Mouse (Mus musculus): Measurements from ENCODE around the gene Lnp1. TPM values are rescaled to one million over a fixed set of nuclear protein-coding genes. Genes with fewer than 3 reads are reported as not detected.

Lnp1 gene
- total and polyA plus RNA-seq, 3 experiments, result not detected

GRCm38 (mm10) chr16:56884811-56885210, 43.0 kb downstream of the Lnp1 start:
- H3K79me2 ChIP-seq (replicated peaks; ENCODE audit: control insufficient read depth, extremely low read depth, insufficient read depth, poor library complexity, severe bottlenecking), result no peaks in the 10 kb centered on the region
- peaks cover 2 to 20% of the 10 kb centered on the region in 2 experiments for H3K4me1 ChIP-seq (ENCODE audit: control insufficient read depth in 1 of 2, insufficient read depth in 2 of 2)
- peak overlapping the region; percentile 29; the same call in 1 of the 2 replicates for H3K4me2 ChIP-seq (ENCODE audit: insufficient read depth, low read depth, poor library complexity, severe bottlenecking)
- H3K27ac ChIP-seq (ENCODE audit: insufficient read depth, low read depth), result no peak overlapping the region
- in situ Hi-C loops (cut with MboI; ENCODE audit: low pct_ligation_motif_present, low pct_unique_long_range_greater_than_20kb, low sequenced_read_pairs), result no loop called here
- H3K4me3 ChIP-seq (replicated peaks in 1 of 3; ENCODE audit: low read depth in 2 of 3, low read length in 2 of 3, poor library complexity in 1 of 3), result peak overlapping the region in 1 of 3 experiments; percentile 62
- H3K27me3 ChIP-seq (replicated peaks), result no peaks in the 10 kb centered on the region
- TF ChIP-seq PAX5 (IDR thresholded peaks at IDR 0.05; ENCODE audit: low read length), result no peak
- no peak for TF ChIP-seq CTCF (conservative IDR thresholded peaks at IDR 0.05 in 1 of 2, IDR thresholded peaks at IDR 0.05 in 1 of 2; ENCODE audit: low read depth in 2 of 2, low read length in 2 of 2)
- TF ChIP-seq BHLHE40 (IDR thresholded peaks at IDR 0.05; ENCODE audit: low read depth, low read length), result no peak
- TF ChIP-seq MYC (IDR thresholded peaks at IDR 0.05; ENCODE audit: low read depth, low read length), result no peak
- TF ChIP-seq JUND (conservative IDR thresholded peaks at IDR 0.05; ENCODE audit: low read depth, low read length), result no peak
- TF ChIP-seq POLR2AphosphoS2 (IDR thresholded peaks at IDR 0.05; ENCODE audit: low read depth, low read length), result no peak
- no peak for TF ChIP-seq NELFE (IDR thresholded peaks at IDR 0.05; ENCODE audit: low read depth, low read length)
- no peak for TF ChIP-seq SIN3A (IDR thresholded peaks at IDR 0.05; ENCODE audit: low read length)
- no peak for TF ChIP-seq JUN (IDR thresholded peaks at IDR 0.05; ENCODE audit: insufficient read depth, low read depth, low read length)
- no peak for TF ChIP-seq CHD2 (IDR thresholded peaks at IDR 0.05; ENCODE audit: low read length)
- H3K9me3 ChIP-seq (replicated peaks; ENCODE audit: low read length), result no peaks in the 10 kb centered on the region
- dilution Hi-C loops (cut with MboI; ENCODE audit: extremely low pct_ligation_motif_present, extremely low pct_unique_long_range_greater_than_20kb, low sequenced_read_pairs), result no loop called here
- H3K9ac ChIP-seq (ENCODE audit: insufficient read depth, low read depth), result no peak overlapping the region
- DNase-seq (ENCODE audit: extremely low read depth), result no peak
- H3K36me3 ChIP-seq (replicated peaks in 1 of 2; ENCODE audit: control insufficient read depth in 1 of 2, insufficient read depth in 1 of 2, low read length in 1 of 2), result no peaks in the 10 kb centered on the region

GRCm38 (mm10) chr16:56873410-56873809, 54.5 kb downstream of the Lnp1 start:
- Histone ChIP-seq H3K79me2 (replicated peaks; ENCODE audit: control insufficient read depth, extremely low read depth, insufficient read depth, poor library complexity, severe bottlenecking) (no peaks in the 10 kb centered on the region), H3K4me3 (replicated peaks in 1 of 3; ENCODE audit: low read depth in 2 of 3, low read length in 2 of 3, poor library complexity in 1 of 3) (no peak overlapping the region), H3K27ac (ENCODE audit: insufficient read depth, low read depth) (no peak overlapping the region), H3K36me3 (replicated peaks in 1 of 2; ENCODE audit: control insufficient read depth in 1 of 2, insufficient read depth in 1 of 2, low read length in 1 of 2) (no peaks in the 10 kb centered on the region), H3K4me2 (ENCODE audit: insufficient read depth, low read depth, poor library complexity, severe bottlenecking) (no peak overlapping the region; the same call in 1 of the 2 replicates), H3K4me1 (ENCODE audit: control insufficient read depth in 1 of 2, insufficient read depth in 2 of 2) (peaks cover 2 to 11% of the 10 kb centered on the region in 2 experiments; a peak in 3 of 4 replicates), H3K27me3 (replicated peaks) (no peaks in the 10 kb centered on the region), H3K9me3 (replicated peaks; ENCODE audit: low read length) (no peaks in the 10 kb centered on the region), H3K9ac (ENCODE audit: insufficient read depth, low read depth) (no peak overlapping the region)
- no peak for TF ChIP-seq BHLHE40 (IDR thresholded peaks at IDR 0.05; ENCODE audit: low read depth, low read length)
- TF ChIP-seq SIN3A (IDR thresholded peaks at IDR 0.05; ENCODE audit: low read length), result no peak
- peak; percentile 44 for TF ChIP-seq RAD21 (IDR thresholded peaks at IDR 0.05; ENCODE audit: low read depth, low read length)
- peak; percentile 57 for TF ChIP-seq SMC3 (IDR thresholded peaks at IDR 0.05; ENCODE audit: low read depth, low read length)
- TF ChIP-seq MAFK (IDR thresholded peaks at IDR 0.05; ENCODE audit: insufficient replicate concordance, low read length), result no peak
- peak in 1 of 2 experiments; percentile 57; a peak in 2 of 4 replicates for TF ChIP-seq CTCF (conservative IDR thresholded peaks at IDR 0.05 in 1 of 2, IDR thresholded peaks at IDR 0.05 in 1 of 2; ENCODE audit: low read depth in 2 of 2, low read length in 2 of 2)
- dilution Hi-C loops (cut with MboI; ENCODE audit: extremely low pct_ligation_motif_present, extremely low pct_unique_long_range_greater_than_20kb, low sequenced_read_pairs) (no loop called here), in situ Hi-C loops (cut with MboI; ENCODE audit: low pct_ligation_motif_present, low pct_unique_long_range_greater_than_20kb, low sequenced_read_pairs) (no loop called here)
- peak; percentile 62 for DNase-seq (ENCODE audit: extremely low read depth)

GRCm38 (mm10) chr16:56870458-56870857, 57.4 kb downstream of the Lnp1 start:
- no peak for DNase-seq (ENCODE audit: extremely low read depth)
- dilution Hi-C loops (cut with MboI; ENCODE audit: extremely low pct_ligation_motif_present, extremely low pct_unique_long_range_greater_than_20kb, low sequenced_read_pairs) (no loop called here), in situ Hi-C loops (cut with MboI; ENCODE audit: low pct_ligation_motif_present, low pct_unique_long_range_greater_than_20kb, low sequenced_read_pairs) (no loop called here)
- peaks cover 2 to 11% of the 10 kb centered on the region in 2 experiments; a peak in 3 of 4 replicates for H3K4me1 ChIP-seq (ENCODE audit: control insufficient read depth in 1 of 2, insufficient read depth in 2 of 2)
- no peak overlapping the region for H3K9ac ChIP-seq (ENCODE audit: insufficient read depth, low read depth)
- H3K4me2 ChIP-seq (ENCODE audit: insufficient read depth, low read depth, poor library complexity, severe bottlenecking), result no peak overlapping the region
- no peak overlapping the region for H3K4me3 ChIP-seq (replicated peaks in 1 of 3; ENCODE audit: low read depth in 2 of 3, low read length in 2 of 3, poor library complexity in 1 of 3)
- H3K9me3 ChIP-seq (replicated peaks; ENCODE audit: low read length), result no peaks in the 10 kb centered on the region
- H3K36me3 ChIP-seq (replicated peaks in 1 of 2; ENCODE audit: control insufficient read depth in 1 of 2, insufficient read depth in 1 of 2, low read length in 1 of 2), result peaks cover 0 to 3% of the 10 kb centered on the region in 2 experiments
- H3K79me2 ChIP-seq (replicated peaks; ENCODE audit: control insufficient read depth, extremely low read depth, insufficient read depth, poor library complexity, severe bottlenecking), result no peaks in the 10 kb centered on the region
- no peak overlapping the region for H3K27ac ChIP-seq (ENCODE audit: insufficient read depth, low read depth)
- H3K27me3 ChIP-seq (replicated peaks), result no peaks in the 10 kb centered on the region
- no peak for TF ChIP-seq MEF2A (IDR thresholded peaks at IDR 0.05; ENCODE audit: borderline replicate concordance, low read depth, low read length)
- TF ChIP-seq POLR2A (IDR thresholded peaks at IDR 0.05; ENCODE audit: low read depth, low read length), result no peak
- no peak for TF ChIP-seq E2F4 (IDR thresholded peaks at IDR 0.05; ENCODE audit: insufficient replicate concordance, low read depth, low read length)
